Mouse (Mus musculus): ENCODE data around the gene Hs6st1.

GRCm38 (mm10) chr1:36073566-36073965 lies 5.4 kb downstream of the Hs6st1 start:
- TF ChIP-seq CTCF (IDR thresholded peaks at IDR 0.05; ENCODE audit: extremely low read depth, insufficient read length, insufficient replicate concordance, low read depth, low read length) (no peak), POLR2A (IDR thresholded peaks at IDR 0.05; ENCODE audit: low read depth, low read length) (no peak)

Measured in small intestine, adult 2 months (tissue).